Mouse (Mus musculus): Measurements from ENCODE around the gene Ulk4.
"Not testable (repeated sequence)": the region's sequence is repeated elsewhere in the genome, so short reads cannot be mapped to it uniquely, and the experiment has no call there.

Gene Ulk4

DNA sequence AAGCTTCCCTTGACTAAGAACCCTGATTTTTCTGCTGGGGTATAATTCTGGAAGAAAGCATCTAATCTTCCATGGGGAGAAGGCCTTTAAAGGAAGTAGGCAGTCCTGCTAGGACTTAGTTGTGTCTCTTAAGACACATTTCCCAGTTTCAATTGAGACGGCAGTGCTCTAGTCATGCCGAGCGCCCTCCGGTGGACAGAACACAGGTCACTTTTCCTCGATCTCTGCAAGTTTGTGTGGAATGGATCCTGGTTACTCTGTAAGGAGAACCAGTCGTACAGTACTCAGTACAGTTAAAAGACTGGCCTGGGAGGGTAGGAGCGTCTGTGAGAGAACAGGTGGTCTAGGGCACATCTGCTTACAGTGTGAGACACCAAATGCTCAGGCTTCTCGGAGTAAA, 340.6 kb downstream of the Ulk4 start:
- in situ Hi-C loops (cut with MboI, MseI), result loop anchor here (5.0 kb wide), 1 partner anchor 359 kb away; no protein-coding TSS in a partner anchor

DNA sequence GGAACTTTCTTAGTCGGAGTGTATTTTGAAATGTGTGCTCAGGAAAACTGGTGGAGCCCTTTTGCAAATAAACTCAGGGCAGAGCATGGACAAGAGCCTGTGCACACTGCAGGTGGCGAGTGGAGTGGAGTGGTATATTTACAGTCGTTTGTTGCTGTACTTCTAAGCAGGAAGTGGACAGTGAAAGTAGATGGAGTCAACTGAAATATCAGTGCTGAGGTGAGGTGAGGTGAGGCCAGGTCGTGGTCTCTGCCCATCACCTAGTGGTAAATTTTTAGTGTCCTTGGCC, 341.4 kb downstream of the Ulk4 start:
- in situ Hi-C loops (cut with MboI, MseI), result loop anchor here (5.0 kb wide), 1 partner anchor 358 kb away; no protein-coding TSS in a partner anchor

DNA sequence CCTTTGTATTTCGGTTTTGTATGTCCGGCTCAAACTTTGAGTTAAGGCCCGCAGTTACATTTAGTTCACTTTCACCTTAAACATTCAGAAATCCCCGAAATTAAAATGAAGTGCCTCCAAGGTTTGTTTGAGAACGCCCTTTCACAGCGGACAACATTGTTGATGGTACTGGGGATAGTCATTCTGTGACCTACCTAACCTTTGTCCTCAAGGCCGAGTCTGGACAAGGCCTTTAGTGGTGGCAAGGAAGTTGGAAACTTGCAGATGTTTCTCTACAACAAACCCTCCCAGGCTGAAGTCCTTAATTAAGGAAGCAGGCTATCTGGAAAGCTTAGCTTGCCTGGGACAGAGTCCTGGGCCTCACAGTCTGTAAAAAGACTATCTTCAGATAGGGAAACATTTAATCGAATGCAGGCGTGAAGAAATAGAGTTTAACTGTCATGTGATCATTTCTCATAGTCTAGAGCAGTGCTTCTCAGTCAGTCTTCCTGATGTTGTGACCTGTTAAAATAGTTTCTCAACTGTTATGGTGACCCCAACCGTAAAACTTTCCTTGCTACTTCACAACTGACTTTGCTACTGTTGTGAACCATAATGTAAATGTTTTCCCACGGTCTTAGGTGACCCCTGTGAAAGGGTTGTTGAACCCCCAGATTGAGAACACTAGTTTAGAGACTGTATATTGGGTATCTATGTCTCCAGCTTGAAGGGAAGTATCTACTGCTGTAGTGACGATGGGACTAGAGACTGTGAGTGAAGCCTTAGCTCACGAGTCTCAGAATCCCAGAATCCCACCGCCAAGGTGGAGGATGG, 342.0 kb downstream of the Ulk4 start:
- in situ Hi-C loops (cut with MboI, MseI), result loop anchor here (5.0 kb wide), 1 partner anchor 358 kb away; no protein-coding TSS in a partner anchor

GRCm38 (mm10) chr9:120933886-120934758, 342.9 kb downstream of the Ulk4 start:
- in situ Hi-C loops (cut with MboI, MseI), result no loop called here

DNA sequence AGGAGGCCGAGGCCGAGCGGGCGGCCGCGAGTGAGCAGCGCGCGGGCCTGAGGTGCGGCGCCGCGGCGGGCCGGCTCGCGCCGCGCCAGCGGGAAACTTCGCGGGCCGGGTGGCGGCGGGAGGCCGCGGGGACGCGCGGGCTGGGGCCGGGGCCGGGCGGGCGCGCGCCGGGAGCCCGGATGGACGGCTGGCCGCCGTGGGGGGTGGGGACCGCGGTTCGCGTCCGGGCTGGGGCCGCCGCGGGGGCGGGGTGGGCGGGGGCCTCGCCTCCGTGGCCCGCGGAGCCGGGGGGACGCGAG, 343.5 kb downstream of the Ulk4 start:
- in situ Hi-C loops (cut with MboI, MseI), result no loop called here

- in situ Hi-C loops (cut with MboI, MseI), result no loop called here
Measured at GRCm38 (mm10) chr9:120932797-120933586, 344.0 kb downstream of the Ulk4 start.

GRCm38 (mm10) chr9:120932371-120932770, 344.6 kb downstream of the Ulk4 start:
- in situ Hi-C loops (cut with MboI, MseI), result no loop called here

GRCm38 (mm10) chr9:120930811-120931210, 346.2 kb downstream of the Ulk4 start:
- in situ Hi-C loops (cut with MboI, MseI), result no loop called here

- in situ Hi-C loops (cut with MboI, MseI), result no loop called here
Measured at GRCm38 (mm10) chr9:120930021-120930420, 347.0 kb downstream of the Ulk4 start.

- in situ Hi-C loops (cut with MboI, MseI), result no loop called here
Measured at GRCm38 (mm10) chr9:120929081-120929480, 347.9 kb downstream of the Ulk4 start, which contains the start of gene Ctnnb1. TSS of gene Ctnnb1 (plus strand) at chr9:120929216.

GRCm38 (mm10) chr9:120926939-120927606, 349.9 kb downstream of the Ulk4 start:
- in situ Hi-C loops (cut with MboI, MseI), result no loop called here

GRCm38 (mm10) chr9:120926126-120926525, 350.9 kb downstream of the Ulk4 start:
- in situ Hi-C loops (cut with MboI, MseI), result no loop called here

- in situ Hi-C loops (cut with MboI, MseI), result no loop called here
Measured at GRCm38 (mm10) chr9:120919130-120919529, 357.9 kb downstream of the Ulk4 start.

GRCm38 (mm10) chr9:120918642-120919041, 358.4 kb downstream of the Ulk4 start:
- in situ Hi-C loops (cut with MboI, MseI), result no loop called here

GRCm38 (mm10) chr9:120918211-120918610, 358.8 kb downstream of the Ulk4 start:
- in situ Hi-C loops (cut with MboI, MseI), result no loop called here

GRCm38 (mm10) chr9:120917619-120918018, 359.4 kb downstream of the Ulk4 start:
- in situ Hi-C loops (cut with MboI, MseI), result not testable (repeated sequence)

DNA sequence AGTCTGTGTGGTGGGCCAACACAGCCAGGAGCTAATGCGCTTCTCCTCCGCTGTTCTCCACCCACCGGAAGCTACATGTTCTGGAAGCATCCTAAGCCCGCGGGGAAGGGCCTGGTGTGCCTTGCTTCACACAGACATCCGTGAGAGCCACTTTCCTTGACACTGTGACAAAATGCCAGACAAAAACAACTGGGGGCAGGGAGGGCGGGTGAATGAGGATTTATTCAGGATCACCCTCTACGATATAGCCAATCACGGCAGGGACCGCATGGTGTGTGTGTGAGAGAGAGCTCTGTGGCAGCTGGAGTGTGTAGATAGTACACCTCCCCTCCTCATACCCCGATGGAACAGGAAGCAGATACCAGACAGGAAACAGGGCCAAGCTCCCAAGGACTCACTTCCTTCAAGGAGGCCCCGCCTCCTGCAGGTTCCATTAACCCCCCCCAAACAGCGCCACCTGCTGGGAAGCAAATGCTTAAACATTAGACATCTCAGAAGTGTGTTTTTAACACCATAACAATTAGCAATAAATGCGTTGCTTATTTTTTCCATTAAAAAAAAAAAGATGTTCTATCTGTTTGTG, 362.0 kb downstream of the Ulk4 start:
- in situ Hi-C loops (cut with MboI, MseI), result no loop called here

- in situ Hi-C loops (cut with MboI, MseI), result no loop called here
Measured at GRCm38 (mm10) chr9:120914429-120914828, 362.6 kb downstream of the Ulk4 start.

GRCm38 (mm10) chr9:120913152-120913551, 363.8 kb downstream of the Ulk4 start:
- in situ Hi-C loops (cut with MboI, MseI), result no loop called here

- in situ Hi-C loops (cut with MboI, MseI), result loop anchor here (10.0 kb wide), 1 partner anchor 484 kb away; no protein-coding TSS in a partner anchor
Measured at GRCm38 (mm10) chr9:120908461-120908860, 368.5 kb downstream of the Ulk4 start.

Data from T-helper 2 cell (primary cell).